Mouse (Mus musculus) kidney, embryonic 14.5 days (tissue): ENCODE results near the gene Carhsp1. TPM values are rescaled to one million over a fixed set of nuclear protein-coding genes. Genes with fewer than 3 reads are reported as not detected.

Experiments used
- ATAC-seq: fragments of 200-750 bp; cut with Nextera tagmentation; 2 replicates; pipeline ENCODE4 v1.8.0; 2017; ENCODE audit warnings: moderate number of reproducible peaks, mild to moderate bottlenecking, moderate TSS enrichment, moderate library complexity; ENCODE audit not compliant: low FRiP score, low TSS enrichment
- H3K27ac ChIP-seq: fragments of 300-500 bp; sonication (generic); 2 replicates; pipeline ENCODE4 v1.5.1; 2014; ENCODE audit warnings: low read depth, mild to moderate bottlenecking, low read length, moderate library complexity, mixed read lengths
- H3K27me3 ChIP-seq: fragments of 300-500 bp; sonication (generic); 2 replicates; pipeline ENCODE4 v1.6.1; 2014; ENCODE audit warnings: mild to moderate bottlenecking, low read length; ENCODE audit not compliant: control insufficient read depth, insufficient read depth
- H3K36me3 ChIP-seq: fragments of 300-500 bp; sonication (generic); 2 replicates; pipeline ENCODE4 v1.6.1; 2014; ENCODE audit warnings: low read length, mixed read lengths; ENCODE audit not compliant: control insufficient read depth, insufficient read depth
- H3K4me1 ChIP-seq: fragments of 300-500 bp; sonication (generic); 2 replicates; pipeline ENCODE4 v1.6.1; 2014; ENCODE audit warnings: low read length, mixed read lengths; ENCODE audit not compliant: control insufficient read depth, insufficient read depth
- H3K4me2 ChIP-seq: fragments of 300-500 bp; sonication (generic); replicated peaks from 2 replicates; pipeline ENCODE4 v1.6.1; 2014; ENCODE audit warnings: low read depth, mild to moderate bottlenecking, low read length
- H3K4me3 ChIP-seq: fragments of 300-500 bp; sonication (generic); 2 replicates; pipeline ENCODE4 v1.5.1; 2014; ENCODE audit warnings: mild to moderate bottlenecking, low read length
- H3K9ac ChIP-seq: fragments of 300-500 bp; sonication (generic); 2 replicates; pipeline ENCODE4 v1.6.1; 2014; ENCODE audit warnings: low read depth, mild to moderate bottlenecking, low read length, moderate library complexity
- H3K9me3 ChIP-seq: fragments of 300-500 bp; sonication (generic); 2 replicates; pipeline ENCODE4 v1.6.1; 2016; ENCODE audit warnings: low read length; ENCODE audit not compliant: control insufficient read depth
- WGBS: fragments of 180-500 bp; shearing (Covaris S2); extraction: QIAGEN DNeasy Blood & Tissue Kit; methylation state at CpG from one replicate; pipeline ENCODE4 v1.1.7; 2014; 5-methylcytosine and 5-hydroxymethylcytosine counted together
- microRNA-seq: library from miRNA; unstranded; fragments of <30 nt; microRNA quantifications from one replicate; pipeline ENCODE4, GENCODE M21; 2016
- polyA plus RNA-seq: library from polyadenylated mRNA; unstranded; fragments of >200 nt; fragmentation: Nextera tagmentation; extraction: Ambion mirVana; gene quantifications from 2 replicates; pipeline ENCODE4 v1.2.1, GENCODE M21; 2014

Gene Carhsp1
- polyA plus RNA-seq, 1 experiment from 2014 or later, result 23.1 TPM

- H3K4me2 ChIP-seq, result no peak overlapping the region
- 89% methylated on average over 8 of the region's 8 CpGs for WGBS
- H3K9ac ChIP-seq, result no peak overlapping the region
- no peak overlapping the region for H3K27ac ChIP-seq
- no peak for ATAC-seq
- no peaks in the 10 kb centered on the region for H3K9me3 ChIP-seq
- peaks cover 4% of the 10 kb centered on the region; the same call in 1 of the 2 replicates for H3K36me3 ChIP-seq
- no peak overlapping the region for H3K4me3 ChIP-seq
- no peaks in the 10 kb centered on the region for H3K27me3 ChIP-seq
- no peaks in the 10 kb centered on the region for H3K4me1 ChIP-seq
Observed at GRCm38 (mm10) chr16:8612214-8613005, 59.5 kb downstream of the Carhsp1 start.

- Histone ChIP-seq H3K27ac (no peak overlapping the region), H3K27me3 (no peaks in the 10 kb centered on the region), H3K4me3 (no peak overlapping the region), H3K4me1 (no peaks in the 10 kb centered on the region), H3K4me2 (no peak overlapping the region), H3K36me3 (peaks cover 4% of the 10 kb centered on the region; the same call in 1 of the 2 replicates), H3K9me3 (no peaks in the 10 kb centered on the region), H3K9ac (no peak overlapping the region)
- ATAC-seq, result no peak
- 56% methylated on average over 3 of the region's 3 CpGs for WGBS
Observed at GRCm38 (mm10) chr16:8610397-8610796, 61.6 kb downstream of the Carhsp1 start.

Small RNA genes lying within 50 kb of the gene (microRNA-seq; reads per million reads assigned to microRNA genes)
- gene Gm22137, result not detected

Other genes with a start within 250 kb of the Carhsp1 start
- gene Tmem114, start 247.0 kb downstream of the Carhsp1 start, polyA plus RNA-seq, result not detected in 2 replicates
- 20.5 and 22.2 TPM in 2 replicates for gene Mettl22, start 201.4 kb downstream of the Carhsp1 start, polyA plus RNA-seq
- 15.8 and 27.2 TPM in 2 replicates for gene Abat, start 158.7 kb downstream of the Carhsp1 start, polyA plus RNA-seq
- 44.5 and 59.4 TPM in 2 replicates for gene Pmm2, start 34.5 kb downstream of the Carhsp1 start, polyA plus RNA-seq
- 11.0 and 13.7 TPM in 2 replicates for gene Tmem186, start 34.4 kb downstream of the Carhsp1 start, polyA plus RNA-seq
- gene Gm5767, start 8.6 kb upstream of the Carhsp1 start, polyA plus RNA-seq, result not detected in 2 replicates
- gene Usp7, start 120.2 kb upstream of the Carhsp1 start, polyA plus RNA-seq, result 46.2 and 61.4 TPM in 2 replicates
- 17.2 and 19.0 TPM in 2 replicates for gene 1810013L24Rik, start 157.9 kb upstream of the Carhsp1 start, polyA plus RNA-seq